Mouse (Mus musculus) embryonic stem cell, embryonic (primary cell): Measurements from ENCODE around the gene Rbmx.

ENCODE experiments used
- CTCF ChIA-PET, 4 experiments: fragments of 300-600 bp in 2 of 4; fragments of 350-600 bp in 2 of 4; sonication (Branson Sonifier 250); formaldehyde crosslinking; loops; one replicate each; lab custom pipeline; 2022; ENCODE audit warnings: inconsistent platforms in 2 of 4; lab: Charles Lee
- POLR2A ChIA-PET, 4 experiments: fragments of 300-600 bp in 2 of 4; fragments of 350-600 bp in 2 of 4; sonication (Branson Sonifier 250); formaldehyde crosslinking; loops; one replicate each; lab custom pipeline; 2022; ENCODE audit warnings: antibody characterized with exemption in 4 of 4, inconsistent platforms in 1 of 4; lab: Charles Lee

Gene Rbmx

DNA sequence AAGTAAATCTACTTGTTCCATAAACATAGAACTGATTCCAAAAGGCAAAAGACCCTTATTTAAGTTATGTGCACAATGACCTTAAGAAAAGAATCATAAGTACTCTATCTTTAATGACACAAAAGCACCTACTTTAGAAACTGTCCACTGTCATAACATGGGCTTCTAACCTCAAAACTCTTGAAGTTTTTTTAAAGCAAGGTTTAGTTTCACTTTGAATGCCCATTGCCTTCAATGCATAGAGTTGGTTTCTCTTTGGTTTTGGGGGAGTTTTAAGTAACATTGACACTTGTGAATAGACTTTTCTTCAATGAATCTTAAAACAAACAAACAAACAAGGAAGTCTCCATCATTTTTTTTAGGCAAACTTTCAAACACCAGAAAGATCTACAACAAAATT is 55.3 kb downstream of the Rbmx start:
- CTCF ChIA-PET: no interaction called here

DNA sequence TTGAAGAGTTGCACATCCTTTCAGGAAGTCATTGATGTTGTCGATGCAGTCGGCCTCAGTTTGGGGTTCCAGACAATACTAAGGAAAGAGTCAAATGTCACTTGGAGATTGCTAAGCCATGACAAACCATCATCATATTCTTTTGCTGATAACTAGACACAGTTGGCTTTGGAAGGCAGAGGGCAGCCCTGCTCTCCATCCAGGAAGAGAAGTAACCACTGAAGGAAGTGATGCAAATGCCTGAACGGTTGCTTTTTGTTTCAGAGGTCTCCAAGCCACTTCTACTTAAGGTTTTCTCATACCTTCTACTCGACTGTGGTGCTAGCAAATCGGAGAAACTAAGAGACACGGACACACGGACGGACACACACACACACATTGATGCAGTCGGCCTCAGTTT is 55.9 kb downstream of the Rbmx start:
- POLR2A ChIA-PET: no interaction called here

More for the DNA sequence above, 55.3 kb downstream of the Rbmx start:
- POLR2A ChIA-PET: no interaction called here

DNA sequence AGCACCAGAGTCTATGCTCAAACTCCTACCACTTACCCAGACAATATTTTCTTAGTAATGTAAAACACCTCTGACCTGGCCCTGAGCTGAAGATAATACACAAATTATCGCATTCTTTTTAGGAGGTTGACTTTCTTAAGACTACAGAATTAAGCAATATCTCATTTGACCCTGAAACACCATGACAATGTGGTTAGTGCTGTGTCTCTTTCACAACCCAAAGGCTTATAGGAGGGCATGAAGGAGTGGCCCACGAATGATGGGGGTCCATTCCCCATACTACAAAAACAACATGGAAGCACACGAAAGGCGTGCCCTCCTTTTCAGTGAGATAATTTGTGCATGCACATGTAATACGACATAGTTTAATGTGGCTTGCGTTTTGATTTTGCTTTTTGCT is 57.5 kb downstream of the Rbmx start:
- ChIA-PET POLR2A (no interaction called here), CTCF (interaction anchor here in 1 of 4 experiments (1.0 kb wide), 1 partner anchor 99 kb away, joined by 3 read pairs; no protein-coding TSS in a partner anchor)

More for the DNA sequence above, 55.9 kb downstream of the Rbmx start:
- CTCF ChIA-PET: no interaction called here
